Comparison of ENCODE assay signal across 8 mouse cellular contexts in the genomic region with DNA sequence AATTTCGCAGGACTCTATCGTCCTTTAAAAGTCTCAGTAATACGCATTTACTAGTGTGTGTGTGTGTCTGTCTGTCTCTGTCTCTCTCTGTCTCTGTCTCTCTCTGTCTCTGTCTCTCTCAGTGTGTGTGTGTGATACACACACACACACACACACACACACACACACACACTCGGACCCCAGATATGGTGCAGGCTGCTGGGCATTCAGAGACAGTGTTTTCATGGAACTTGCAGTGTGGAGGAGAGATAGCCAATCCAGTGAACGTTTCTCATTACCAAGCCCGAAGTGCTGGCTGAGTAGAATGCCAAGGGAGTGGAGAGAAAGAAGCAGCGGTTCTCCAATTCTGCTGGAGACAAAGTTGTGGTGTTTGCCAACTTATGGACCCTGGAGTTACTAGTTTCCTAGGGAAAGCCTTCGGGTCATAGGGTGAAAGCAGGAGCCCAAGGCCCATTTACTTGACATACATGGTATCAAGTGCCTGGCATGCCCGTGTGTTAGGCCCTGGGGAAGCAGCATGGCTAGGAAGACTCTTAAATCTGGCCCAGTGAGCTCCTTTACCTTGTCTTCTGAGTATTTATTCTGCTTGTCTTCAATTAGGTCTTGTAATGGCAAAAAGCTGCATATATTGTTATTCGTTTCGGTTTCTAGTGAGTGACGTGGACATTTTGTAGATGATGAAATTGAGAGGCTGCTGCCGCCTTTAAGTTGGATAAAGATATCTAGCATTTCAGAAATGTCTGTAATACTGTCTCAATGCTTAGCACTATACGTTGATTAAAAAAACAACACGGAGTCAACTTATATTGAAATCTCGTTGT. TPM values are rescaled to one million over a fixed set of nuclear protein-coding genes. Genes with fewer than 3 reads are reported as not detected.
A peak's percentile ranks its signal among the peaks of the same experiment; 100 is the strongest.
DNase-seq lines count a peak whose midpoint lies in the region; ATAC-seq and TF ChIP-seq lines count a peak whose summit lies in the region.

No protein-coding gene starts in this region.

- peaks cover 22% of the 10 kb centered on the region for H3K36me3 ChIP-seq in G1E (replicated peaks)
- H3K36me3 ChIP-seq in forebrain, embryonic 15.5 days = peaks cover 2% of the 10 kb centered on the region; the same call in 1 of the 2 replicates
- peaks cover 8% of the 10 kb centered on the region; the same call in 1 of the 2 replicates for H3K36me3 ChIP-seq in liver, embryonic 13.5 days

- peak; percentile 74 for DNase-seq in heart, adult 11 months
- DNase-seq in heart, postnatal 14 days = no peak
- DNase-seq in G1E (ENCODE audit: low spot score) = peak; percentile 15
- no peak for DNase-seq in liver, embryonic 13.5 days
- no peak for DNase-seq in right cerebral cortex, postnatal 4 days
- DNase-seq in right cerebral cortex, postnatal 14 days = no peak
- no peak for DNase-seq in thymus, postnatal 36 days

- H3K27me3 ChIP-seq in G1E (ENCODE audit: insufficient read depth, low read length) = no peaks in the 10 kb centered on the region; the same call in 1 of the 2 replicates
- no peaks in the 10 kb centered on the region for H3K27me3 ChIP-seq in forebrain, embryonic 15.5 days
- no peaks in the 10 kb centered on the region for H3K27me3 ChIP-seq in liver, embryonic 13.5 days

- no peak overlapping the region; the same call in 1 of the 2 replicates for H3K27ac ChIP-seq in forebrain, embryonic 15.5 days (replicated peaks)
- H3K27ac ChIP-seq in liver, embryonic 13.5 days = peak overlapping the region; percentile 63; the same call in 1 of the 2 replicates

- H3K4me2 ChIP-seq in forebrain, embryonic 15.5 days (replicated peaks) = peak overlapping the region; percentile 56
- peak overlapping the region; percentile 83 for H3K4me2 ChIP-seq in liver, embryonic 13.5 days

- 45% methylated on average over 16 of the region's 16 CpGs for WGBS in forebrain, embryonic 15.5 days
- 40% methylated on average over 16 of the region's 16 CpGs for WGBS in liver, embryonic 13.5 days (ENCODE audit: insufficient replicate concordance)

- intact Hi-C loops in heart, postnatal 14 days (cut with DNase I) = no loop called here

- peak overlapping the region; percentile 98 for H3K4me3 ChIP-seq in G1E (ENCODE audit: low read depth, low read length)
- peak overlapping the region; percentile 97 for H3K4me3 ChIP-seq in forebrain, embryonic 15.5 days
- H3K4me3 ChIP-seq in liver, embryonic 13.5 days (replicated peaks) = peak overlapping the region; percentile 93

- H3K9ac ChIP-seq in forebrain, embryonic 15.5 days (replicated peaks) = peak overlapping the region; percentile 93
- peak overlapping the region; percentile 85 for H3K9ac ChIP-seq in liver, embryonic 13.5 days

- H3K9me3 ChIP-seq in G1E (replicated peaks) = no peaks in the 10 kb centered on the region
- H3K9me3 ChIP-seq in forebrain, embryonic 15.5 days = no peaks in the 10 kb centered on the region
- no peaks in the 10 kb centered on the region for H3K9me3 ChIP-seq in liver, embryonic 13.5 days (replicated peaks)

- no peak for TF ChIP-seq CTCF in G1E (IDR thresholded peaks at IDR 0.05; ENCODE audit: low read depth, low read length)

- ATAC-seq in G1E (ENCODE audit: extremely low read depth, insufficient number of reproducible peaks, low FRiP score, poor library complexity, severe bottlenecking) = peak; percentile 38; the same call in 1 of the 2 replicates
- ATAC-seq in forebrain, embryonic 15.5 days (replicated peaks) = peak; percentile 42; the same call in 1 of the 2 replicates
- peak; percentile 45 for ATAC-seq in liver, embryonic 13.5 days (ENCODE audit: low read depth)

- peaks cover 15% of the 10 kb centered on the region for H3K4me1 ChIP-seq in G1E (ENCODE audit: insufficient read depth, low read depth, low read length)
- H3K4me1 ChIP-seq in forebrain, embryonic 15.5 days = peaks cover 18% of the 10 kb centered on the region
- H3K4me1 ChIP-seq in liver, embryonic 13.5 days (replicated peaks) = peaks cover 20% of the 10 kb centered on the region

RNA-seq across cellular contexts. Expression of a gene that starts 0.8 kb away (rescaled TPM):
- 10 to 100 TPM; 23.0 to 23.4 TPM for total RNA-seq in heart, postnatal 14 days (2021)
- 34.5 and 37.3 TPM in 2 replicates for total RNA-seq in G1E (2014; fragmentation: Nextera tagmentation)
- 19.6 and 20.2 TPM in 2 replicates for total RNA-seq in G1E (2017)
- 4.4 and 7.0 TPM in 2 replicates for polyA plus RNA-seq in G1E (2012)
- polyA plus RNA-seq in forebrain, embryonic 15.5 days (2015; fragmentation: Nextera tagmentation; extraction: Ambion mirVana) = 11.3 and 11.8 TPM in 2 replicates
- polyA plus RNA-seq in liver, embryonic 13.5 days (2015; fragmentation: Nextera tagmentation; extraction: Ambion mirVana) = 5.4 and 5.5 TPM in 2 replicates

RNA-seq across cellular contexts. Expression of a gene that starts 20.8 kb away (rescaled TPM):
- 10 to 100 TPM; 65.1 to 74.1 TPM for total RNA-seq in heart, postnatal 14 days (2021)
- 138 and 166 TPM in 2 replicates for total RNA-seq in G1E (2014; fragmentation: Nextera tagmentation)
- total RNA-seq in G1E (2017) = 173 and 181 TPM in 2 replicates
- 7.0 and 8.0 TPM in 2 replicates for polyA plus RNA-seq in G1E (2012)
- 147 and 153 TPM in 2 replicates for polyA plus RNA-seq in forebrain, embryonic 15.5 days (2015; fragmentation: Nextera tagmentation; extraction: Ambion mirVana)
- polyA plus RNA-seq in liver, embryonic 13.5 days (2015; fragmentation: Nextera tagmentation; extraction: Ambion mirVana) = 76.1 and 91.2 TPM in 2 replicates

Comparison
In these comparisons a context has a peak if more than half of its experiments do, and no peak if none do; other contexts are left out.
1. DNase-seq: peak in heart, adult 11 months (single experiment) and G1E (single experiment); none in heart, postnatal 14 days (0 of 2), liver, embryonic 13.5 days (single experiment), right cerebral cortex, postnatal 4 days (single experiment), right cerebral cortex, postnatal 14 days (single experiment) and thymus, postnatal 36 days (0 of 2).
2. Peak in every context shown above with its lines, with median percentiles within 50 percentile points of each other: ATAC-seq and H3K4me3 ChIP-seq.